Mouse (Mus musculus): ENCODE results near the gene Zdhhc17. TPM values are rescaled to one million over a fixed set of nuclear protein-coding genes. Genes with fewer than 3 reads are reported as not detected.
A peak's percentile ranks its signal among the peaks of the same experiment; 100 is the strongest.

Zdhhc17 gene
- polyA plus RNA-seq, 1 experiment from 2014 or later = 32.9 TPM

DNA sequence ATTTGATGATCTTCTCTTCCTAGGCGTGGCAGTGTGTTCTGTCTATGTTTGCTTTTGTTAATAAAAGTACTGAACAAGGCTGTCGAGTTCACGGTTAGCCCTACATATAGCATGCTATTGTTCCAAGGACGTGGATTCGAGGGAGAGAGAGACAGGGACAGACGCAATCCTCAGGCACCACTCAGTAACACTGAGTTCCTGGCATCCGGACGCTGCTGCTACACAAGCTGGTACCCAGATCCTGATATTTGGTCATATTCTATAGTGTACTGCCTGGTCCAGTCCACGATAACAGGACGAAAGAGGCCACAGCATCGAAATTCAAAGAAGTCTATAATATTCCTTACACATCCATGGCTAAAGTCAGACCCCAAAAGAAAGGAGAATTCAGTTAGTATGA is 65.8 kb downstream of the Zdhhc17 start:
- Histone ChIP-seq H3K4me2 (replicated peaks) (no peak overlapping the region), H3K9me3 (no peaks in the 10 kb centered on the region), H3K27ac (no peak overlapping the region), H3K4me1 (peaks cover 3% of the 10 kb centered on the region; the same call in 1 of the 2 replicates), H3K36me3 (peaks cover 53% of the 10 kb centered on the region), H3K27me3 (no peaks in the 10 kb centered on the region), H3K4me3 (no peak overlapping the region), H3K9ac (no peak overlapping the region)
- no peak for ATAC-seq (ENCODE audit: low FRiP score, low read depth)
- 93% methylated on average over 11 of the region's 11 CpGs for WGBS

DNA sequence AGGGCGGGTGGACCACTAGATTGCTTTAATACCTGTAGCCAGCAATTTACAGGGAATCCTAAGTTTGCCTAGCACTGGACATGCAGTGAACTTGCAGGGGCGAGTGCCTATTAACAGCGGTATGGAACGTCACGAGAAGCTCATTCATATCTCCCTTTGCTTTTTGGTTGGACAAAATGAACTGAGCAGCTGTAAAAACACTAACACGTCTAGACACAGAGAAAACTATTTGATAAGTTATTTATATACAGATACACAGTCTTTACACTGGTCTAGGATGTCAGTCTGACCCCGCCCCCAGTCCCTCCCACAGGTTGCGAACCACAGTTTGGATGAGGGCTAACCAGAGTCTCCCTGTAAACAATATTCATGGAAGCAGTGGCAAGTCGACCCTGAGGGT is 67.1 kb downstream of the Zdhhc17 start:
- H3K36me3 ChIP-seq = peaks cover 62% of the 10 kb centered on the region
- H3K4me2 ChIP-seq (replicated peaks) = no peak overlapping the region
- no peak overlapping the region for H3K4me3 ChIP-seq
- 89% methylated on average over 9 of the region's 9 CpGs for whole genome bisulfite sequencing
- H3K9me3 ChIP-seq = no peaks in the 10 kb centered on the region
- H3K27me3 ChIP-seq = no peaks in the 10 kb centered on the region
- H3K27ac ChIP-seq = no peak overlapping the region
- H3K4me1 ChIP-seq = peaks cover 5% of the 10 kb centered on the region; the same call in 1 of the 2 replicates
- no peak overlapping the region for H3K9ac ChIP-seq
- no peak for ATAC-seq (ENCODE audit: low FRiP score, low read depth)

DNA sequence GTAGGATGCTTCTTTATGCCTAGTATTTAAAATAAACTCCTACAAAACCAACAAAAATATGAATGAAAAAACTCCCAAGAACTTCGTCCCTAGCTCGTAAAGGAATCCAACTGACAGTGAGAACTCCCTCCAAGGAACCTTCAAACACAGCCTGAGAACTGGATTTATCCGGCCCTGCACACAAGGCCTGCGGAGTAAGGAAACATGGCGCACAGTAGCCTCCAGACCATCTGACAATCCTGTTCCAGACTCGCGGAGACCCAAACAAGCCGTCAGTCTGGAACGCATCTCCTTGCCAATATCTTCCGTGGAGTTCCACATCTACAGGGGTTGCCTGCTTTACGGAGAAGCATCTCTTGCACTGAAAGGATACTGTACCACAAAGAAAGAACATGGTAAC is 68.0 kb downstream of the Zdhhc17 start:
- WGBS = 94% methylated on average over 11 of the region's 11 CpGs
- H3K36me3 ChIP-seq = peaks cover 64% of the 10 kb centered on the region

DNA sequence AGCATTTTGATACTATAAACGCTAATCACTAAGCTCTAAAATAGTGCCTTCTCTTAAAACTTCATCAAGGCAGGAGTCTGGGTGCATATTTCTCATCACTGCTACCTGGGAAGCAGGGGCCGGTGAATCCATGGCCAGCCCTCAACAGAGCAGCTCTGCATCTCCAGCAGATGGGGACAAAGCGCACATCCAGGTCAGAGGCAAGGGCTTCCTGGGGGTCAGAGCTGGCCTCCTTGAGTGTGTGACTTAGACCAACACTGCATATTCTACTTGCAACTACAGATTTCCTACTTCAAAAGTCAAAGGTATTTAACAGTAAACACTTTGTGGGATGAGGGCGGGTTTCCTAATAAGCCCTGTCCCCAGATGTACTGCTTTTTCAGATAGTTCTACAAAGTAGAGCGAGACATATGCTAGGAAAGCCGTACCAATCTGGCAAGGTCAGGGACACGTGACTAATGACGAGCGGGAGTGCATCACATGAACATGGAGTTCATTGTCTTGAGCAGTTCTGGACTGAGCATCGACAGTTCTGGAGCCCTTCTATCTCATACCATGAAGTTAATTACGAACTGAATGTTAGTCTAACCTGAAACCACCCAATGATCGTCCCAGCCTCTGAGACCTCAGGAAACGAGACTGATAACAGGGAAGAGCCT is 69.1 kb downstream of the Zdhhc17 start:
- Histone ChIP-seq H3K4me1 (0 out of 2 replicates have a peak, but pooled peaks cover 5% of the 10 kb centered on the region), H3K9ac (no peak overlapping the region), H3K4me2 (replicated peaks) (no peak overlapping the region), H3K4me3 (no peak overlapping the region), H3K27ac (no peak overlapping the region), H3K36me3 (peaks cover 64% of the 10 kb centered on the region), H3K27me3 (no peaks in the 10 kb centered on the region), H3K9me3 (no peaks in the 10 kb centered on the region)
- ATAC-seq (ENCODE audit: low FRiP score, low read depth) = no peak
- WGBS = 88% methylated on average over 13 of the region's 13 CpGs

More for the DNA sequence above, 68.0 kb downstream of the Zdhhc17 start:
- Histone ChIP-seq H3K27ac (no peak overlapping the region), H3K4me2 (replicated peaks) (no peak overlapping the region), H3K4me1 (peaks cover 5% of the 10 kb centered on the region; the same call in 1 of the 2 replicates), H3K27me3 (no peaks in the 10 kb centered on the region), H3K4me3 (no peak overlapping the region), H3K9ac (no peak overlapping the region), H3K9me3 (no peaks in the 10 kb centered on the region)
- ATAC-seq (ENCODE audit: low FRiP score, low read depth) = no peak

DNA sequence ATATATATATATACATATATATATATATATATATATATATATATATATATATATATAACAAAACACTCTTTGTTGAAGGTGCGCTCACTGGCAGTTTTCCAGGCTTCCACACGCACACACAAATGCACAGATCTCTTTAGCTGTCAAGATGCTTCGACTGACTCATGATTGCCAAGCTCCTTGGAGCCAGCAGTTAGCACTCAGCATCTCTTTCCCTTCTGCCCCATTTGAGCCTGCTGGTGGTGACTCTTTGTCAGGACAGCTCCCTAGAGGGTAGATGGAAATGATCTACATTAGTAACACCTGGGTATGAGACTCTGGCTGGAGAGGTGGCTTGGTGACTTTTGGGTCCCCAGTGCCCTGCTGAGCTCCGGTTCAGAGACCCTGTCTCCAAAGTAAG is 70.2 kb downstream of the Zdhhc17 start:
- no peaks in the 10 kb centered on the region for H3K27me3 ChIP-seq
- no peak overlapping the region for H3K27ac ChIP-seq
- H3K36me3 ChIP-seq = peaks cover 70% of the 10 kb centered on the region
- H3K9ac ChIP-seq = no peak overlapping the region
- WGBS = 82% methylated on average over 4 of the region's 4 CpGs
- no peak overlapping the region for H3K4me2 ChIP-seq (replicated peaks)
- no peak overlapping the region for H3K4me3 ChIP-seq
- 0 out of 2 replicates have a peak, but pooled peaks cover 3% of the 10 kb centered on the region for H3K4me1 ChIP-seq
- no peak for ATAC-seq (ENCODE audit: low FRiP score, low read depth)
- no peaks in the 10 kb centered on the region for H3K9me3 ChIP-seq

DNA sequence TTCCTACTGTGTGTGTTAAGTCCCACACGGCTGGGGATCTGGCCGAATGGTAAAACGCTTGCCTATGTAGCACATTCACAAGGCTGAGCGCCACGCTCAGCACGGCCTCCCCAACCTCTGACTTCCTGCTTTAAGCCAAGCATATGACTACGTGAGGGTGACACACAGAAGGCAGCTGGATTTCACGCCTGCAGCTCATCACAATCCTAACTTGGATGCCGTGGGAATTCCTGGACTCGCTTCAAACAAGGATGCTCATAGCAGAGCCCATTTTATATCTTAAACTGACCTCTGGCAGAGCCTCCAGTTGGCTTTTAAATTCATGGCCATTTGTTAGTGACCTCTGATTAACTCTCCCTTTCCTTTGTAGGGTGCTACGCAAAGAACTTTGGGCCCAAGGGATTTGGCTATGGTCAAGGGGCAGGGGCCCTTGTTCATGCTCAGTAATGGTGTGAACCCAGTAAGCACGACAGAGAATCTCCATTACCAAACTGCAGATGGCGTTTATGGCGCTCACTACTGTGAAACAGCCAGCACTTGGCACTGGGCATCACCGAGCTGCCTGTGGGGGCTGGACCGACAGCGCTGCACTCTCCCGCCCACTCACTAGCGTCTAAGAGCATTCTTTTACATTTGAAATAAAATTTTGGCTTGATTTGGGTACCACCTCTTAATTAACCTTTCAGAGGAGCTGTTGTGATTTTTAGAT is 70.9 kb downstream of the Zdhhc17 start:
- Histone ChIP-seq H3K4me3 (no peak overlapping the region), H3K4me1 (0 out of 2 replicates have a peak, but pooled peaks cover 3% of the 10 kb centered on the region), H3K36me3 (peaks cover 66% of the 10 kb centered on the region), H3K4me2 (replicated peaks) (no peak overlapping the region), H3K9me3 (no peaks in the 10 kb centered on the region), H3K27ac (no peak overlapping the region), H3K27me3 (no peaks in the 10 kb centered on the region), H3K9ac (no peak overlapping the region)
- 85% methylated on average over 19 of the region's 19 CpGs for WGBS
- no peak for ATAC-seq (ENCODE audit: low FRiP score, low read depth)

DNA sequence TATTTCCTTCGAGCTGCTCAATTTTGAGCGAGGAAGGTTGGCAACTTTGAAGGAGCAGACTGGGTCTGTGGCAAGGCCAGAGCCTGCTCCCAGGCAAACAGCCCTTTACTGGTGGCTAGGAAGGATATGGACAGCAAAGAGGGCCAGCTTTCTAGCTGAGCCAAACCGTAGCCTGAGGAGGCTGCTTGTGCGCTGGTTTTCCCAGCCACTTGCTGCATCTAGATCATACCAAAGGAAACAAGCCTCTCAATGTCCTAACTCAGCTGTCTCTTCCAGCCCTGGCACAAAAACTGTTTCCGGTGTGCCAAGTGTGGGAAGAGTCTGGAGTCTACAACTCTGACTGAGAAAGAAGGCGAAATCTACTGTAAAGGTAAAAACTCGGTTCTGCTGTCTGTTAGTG is 71.6 kb downstream of the Zdhhc17 start:
- peaks cover 63% of the 10 kb centered on the region for H3K36me3 ChIP-seq
- no peaks in the 10 kb centered on the region for H3K27me3 ChIP-seq
- H3K27ac ChIP-seq = no peak overlapping the region
- H3K9me3 ChIP-seq = no peaks in the 10 kb centered on the region
- H3K4me2 ChIP-seq (replicated peaks) = no peak overlapping the region
- H3K4me1 ChIP-seq = 0 out of 2 replicates have a peak, but pooled peaks cover 3% of the 10 kb centered on the region
- 93% methylated on average over 7 of the region's 7 CpGs for WGBS
- H3K9ac ChIP-seq = no peak overlapping the region
- ATAC-seq (ENCODE audit: low FRiP score, low read depth) = no peak
- H3K4me3 ChIP-seq = no peak overlapping the region

DNA sequence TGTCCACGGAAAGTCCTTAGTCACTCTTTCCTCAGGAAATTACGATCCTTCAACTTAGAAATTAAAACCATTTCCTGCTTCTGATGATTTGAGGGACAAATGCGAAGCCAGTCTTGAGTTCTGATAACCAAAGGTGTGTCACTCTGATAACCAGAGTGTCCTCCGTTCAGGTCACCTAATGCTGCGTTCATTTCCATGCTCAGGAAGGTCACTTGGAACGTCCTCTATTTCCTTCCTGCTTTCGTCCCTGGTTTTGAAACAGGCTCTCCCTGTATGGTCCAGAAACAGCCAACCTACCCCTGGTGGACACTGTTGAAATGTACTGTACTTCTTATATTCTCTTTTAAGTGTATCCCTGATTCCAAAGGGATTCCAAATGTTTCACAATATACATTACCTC is 74.3 kb downstream of the Zdhhc17 start:
- H3K9ac ChIP-seq = no peak overlapping the region
- no peak overlapping the region for H3K4me2 ChIP-seq (replicated peaks)
- peaks cover 45% of the 10 kb centered on the region for H3K36me3 ChIP-seq
- H3K4me1 ChIP-seq = peaks cover 20% of the 10 kb centered on the region
- H3K9me3 ChIP-seq = no peaks in the 10 kb centered on the region
- no peak overlapping the region for H3K27ac ChIP-seq
- 80% methylated on average over 7 of the region's 7 CpGs for WGBS
- H3K27me3 ChIP-seq = no peaks in the 10 kb centered on the region
- no peak for ATAC-seq (ENCODE audit: low FRiP score, low read depth)
- H3K4me3 ChIP-seq = no peak overlapping the region

DNA sequence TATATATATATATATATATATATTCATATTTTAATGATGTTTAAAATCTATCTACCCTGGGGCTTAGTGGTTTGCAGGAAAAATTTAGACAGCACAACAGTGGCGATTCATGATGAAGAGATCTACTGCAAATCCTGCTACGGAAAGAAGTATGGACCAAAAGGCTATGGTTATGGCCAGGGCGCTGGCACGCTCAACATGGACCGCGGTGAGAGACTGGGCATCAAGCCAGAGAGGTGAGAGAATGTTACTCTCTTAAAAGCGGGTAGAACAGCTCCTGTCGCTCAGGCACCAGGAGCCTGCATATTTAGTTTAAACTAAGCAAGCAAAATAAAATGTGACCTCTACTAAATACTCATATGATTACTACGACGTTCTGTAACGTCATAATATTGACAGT is 74.9 kb downstream of the Zdhhc17 start:
- Histone ChIP-seq H3K27me3 (no peaks in the 10 kb centered on the region), H3K4me1 (peaks cover 26% of the 10 kb centered on the region), H3K9ac (no peak overlapping the region), H3K4me2 (replicated peaks) (no peak overlapping the region), H3K27ac (no peak overlapping the region), H3K9me3 (no peaks in the 10 kb centered on the region), H3K36me3 (peaks cover 43% of the 10 kb centered on the region), H3K4me3 (no peak overlapping the region)
- ATAC-seq (ENCODE audit: low FRiP score, low read depth) = no peak
- WGBS = 82% methylated on average over 11 of the region's 11 CpGs

DNA sequence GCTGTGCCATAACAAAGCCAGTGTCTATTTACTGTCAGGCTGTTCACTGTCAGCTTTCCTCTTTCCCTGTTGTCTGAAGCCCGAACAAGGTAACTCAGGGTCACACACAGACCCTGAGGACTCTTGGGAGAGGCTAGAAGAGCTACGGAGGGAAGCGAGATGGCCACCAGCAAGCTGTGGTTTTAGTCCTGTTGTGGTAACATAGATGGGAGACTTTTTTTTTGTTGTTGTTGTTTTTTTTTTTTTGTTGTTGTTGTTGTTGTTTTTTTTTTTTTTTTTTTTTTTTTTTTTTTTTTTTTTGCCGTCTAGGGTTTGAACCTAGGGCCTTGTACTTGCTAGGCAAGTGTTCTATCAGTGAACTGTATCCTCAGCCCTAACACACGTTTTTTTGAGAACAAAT is 76.4 kb downstream of the Zdhhc17 start:
- peaks cover 32% of the 10 kb centered on the region for H3K36me3 ChIP-seq

DNA sequence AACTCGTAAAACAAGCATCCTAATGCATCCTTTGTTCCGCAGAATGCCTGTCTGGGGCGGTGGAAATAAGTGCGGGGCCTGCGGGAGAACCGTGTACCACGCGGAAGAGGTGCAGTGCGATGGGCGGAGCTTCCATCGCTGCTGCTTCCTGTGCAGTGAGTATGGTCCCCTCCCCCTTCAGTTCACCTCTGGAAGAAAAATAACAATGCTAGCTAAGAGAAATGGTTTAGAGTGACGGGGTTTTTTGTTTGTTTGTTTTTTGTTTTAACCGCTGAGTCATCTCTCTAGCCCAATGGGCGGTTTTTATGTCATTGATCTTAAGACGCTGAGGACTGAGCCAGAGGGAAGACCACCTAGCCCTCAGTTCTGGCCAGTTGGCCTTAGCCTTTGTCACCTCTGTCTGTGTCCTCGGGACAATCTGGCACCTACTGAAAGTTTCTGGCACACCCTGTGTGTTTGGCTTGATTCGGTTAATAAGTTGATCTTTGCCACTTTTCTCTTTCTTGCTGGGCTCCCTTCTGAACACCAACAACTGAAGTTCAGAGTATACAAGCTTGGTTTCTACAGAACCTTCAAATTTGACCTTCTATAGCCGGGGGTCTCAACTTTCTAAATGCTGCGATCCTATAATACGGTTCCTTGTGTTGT is 77.9 kb downstream of the Zdhhc17 start:
- Histone ChIP-seq H3K4me2 (replicated peaks) (peak overlapping the region; percentile 47), H3K27me3 (no peaks in the 10 kb centered on the region), H3K4me3 (no peak overlapping the region; the same call in 1 of the 2 replicates), H3K9me3 (no peaks in the 10 kb centered on the region), H3K27ac (peak overlapping the region; percentile 73; the same call in 1 of the 2 replicates), H3K4me1 (peaks cover 54% of the 10 kb centered on the region), H3K9ac (peak overlapping the region; percentile 9; the same call in 1 of the 2 replicates), H3K36me3 (peaks cover 17% of the 10 kb centered on the region)
- peak; percentile 55; the same call in 1 of the 2 replicates for ATAC-seq (ENCODE audit: low FRiP score, low read depth)
- WGBS = 59% methylated on average over 20 of the region's 20 CpGs

More for the DNA sequence above, 76.4 kb downstream of the Zdhhc17 start:
- no peaks in the 10 kb centered on the region for H3K27me3 ChIP-seq
- no peak overlapping the region for H3K4me2 ChIP-seq (replicated peaks)
- H3K27ac ChIP-seq = no peak overlapping the region
- H3K9me3 ChIP-seq = no peaks in the 10 kb centered on the region
- ATAC-seq (ENCODE audit: low FRiP score, low read depth) = no peak
- H3K9ac ChIP-seq = no peak overlapping the region
- WGBS = 87% methylated on average over 5 of the region's 5 CpGs
- H3K4me1 ChIP-seq = peaks cover 38% of the 10 kb centered on the region
- H3K4me3 ChIP-seq = no peak overlapping the region

All from limb, embryonic 13.5 days (tissue).